Mouse (Mus musculus) heart, postnatal 10 days (tissue): Measurements from ENCODE around the gene Cdkl5. TPM values are rescaled to one million over a fixed set of nuclear protein-coding genes. Genes with fewer than 3 reads are reported as not detected.

ENCODE experiments used
- DNase-seq, 2 experiments: peaks; one replicate each; pipeline ENCODE4 v3.0.0; 2021
- intact Hi-C: fragments of 180-260 bp; cut with DNase I; formaldehyde crosslinking; loops from one replicate; pipeline ENCODE4 v1.15.1; 2025
- total RNA-seq, 2 experiments: library from RNA; stranded (reverse); gene quantifications; 2 replicates each; pipeline ENCODE4 v1.2.3; 2021

The Cdkl5 gene
- total RNA-seq: 1 to 10 TPM; 7.3 to 7.4 TPM

DNA sequence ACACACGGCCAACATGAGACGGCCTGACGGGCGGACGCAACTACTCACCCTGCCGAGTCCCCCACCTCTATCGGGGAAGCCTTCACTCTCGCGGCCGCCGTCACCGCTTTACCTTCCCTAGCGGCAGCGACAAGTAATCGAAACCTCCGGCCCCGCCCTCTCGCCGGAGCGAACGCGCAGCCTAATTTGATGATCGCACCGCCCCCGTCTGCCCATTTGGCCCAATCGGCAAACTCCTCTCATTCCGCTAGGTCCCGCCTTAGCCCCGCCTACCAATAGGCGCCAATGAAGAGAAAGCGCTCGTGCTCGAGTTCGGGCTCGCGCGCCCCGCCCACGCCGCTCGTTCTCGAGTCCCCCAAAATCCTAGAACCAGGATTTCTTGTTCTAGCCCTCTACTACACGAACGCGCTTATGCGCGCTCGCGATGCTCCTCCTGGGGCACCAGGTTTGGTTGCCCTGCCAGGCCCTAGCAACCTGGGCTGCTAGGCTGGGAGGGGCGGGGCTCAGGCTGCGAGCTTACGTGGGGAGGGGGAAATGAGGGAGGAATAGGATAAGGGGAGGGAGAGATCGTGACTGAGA, at the start of gene Cdkl5:
Gene Cdkl5 (minus strand): TSS at position 162 of the 579 bp plus-strand sequence.
- DNase-seq: peak; percentile 95 to 96
- intact Hi-C loops: loop anchor here (5.0 kb wide), 1 partner anchor 38 kb away; no protein-coding TSS in a partner anchor

DNA sequence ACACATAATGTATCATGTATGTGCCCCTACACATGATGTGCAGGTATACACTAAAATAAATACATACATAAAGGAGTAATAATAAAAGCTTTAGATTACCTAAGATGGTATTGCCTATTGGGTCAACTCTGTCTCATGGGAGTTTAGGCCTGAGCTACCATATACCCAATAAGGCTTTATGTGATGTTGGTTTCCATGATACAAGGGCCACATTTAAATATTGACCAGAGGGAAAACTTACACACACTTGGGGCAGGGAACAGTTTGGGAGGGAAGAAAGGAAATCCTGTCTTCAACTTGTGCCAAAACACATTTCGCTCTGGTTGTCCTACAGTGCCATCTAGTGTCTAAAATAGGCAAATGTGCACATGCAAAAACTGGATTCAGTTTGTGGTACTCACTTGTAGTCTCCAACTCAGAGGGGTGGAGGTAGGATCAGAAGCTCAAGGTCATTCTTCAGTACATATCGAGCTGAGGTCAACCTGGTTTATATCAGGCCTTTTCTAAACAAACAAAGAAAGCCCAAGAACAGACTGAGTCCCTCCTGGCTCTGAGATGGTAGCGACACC, 38.8 kb upstream of the Cdkl5 start:
- peak; percentile 44 to 64 for DNase-seq
- intact Hi-C loops: loop anchor here (1.0 to 10.0 kb wide), 7 partner anchors 36 to 1069 kb away; no protein-coding TSS in a partner anchor

DNA sequence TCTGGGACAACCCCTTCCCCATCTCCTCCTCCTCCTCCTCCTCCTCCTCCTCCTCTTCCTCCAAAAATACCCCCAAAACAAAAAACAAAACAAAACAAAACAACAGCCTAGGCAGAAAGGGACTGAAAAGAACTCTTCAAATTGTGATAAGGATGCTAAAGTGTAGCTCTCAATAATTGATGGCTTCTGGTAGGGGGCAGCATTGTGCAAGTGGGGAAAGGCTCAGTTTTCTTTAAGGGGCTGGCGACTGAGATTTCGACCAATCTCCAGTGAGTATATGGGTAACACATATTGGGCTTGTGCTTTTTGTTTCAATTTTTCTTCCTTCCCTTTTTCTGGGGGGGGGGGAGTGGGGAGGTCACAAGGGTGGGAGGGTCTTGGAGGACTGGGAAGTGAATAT, 37.9 kb upstream of the Cdkl5 start:
- DNase-seq: peak in 1 of 2 experiments; percentile 2
- intact Hi-C loops: loop anchor here (2.0 to 10.0 kb wide), 6 partner anchors 35 to 1068 kb away; no protein-coding TSS in a partner anchor

DNA sequence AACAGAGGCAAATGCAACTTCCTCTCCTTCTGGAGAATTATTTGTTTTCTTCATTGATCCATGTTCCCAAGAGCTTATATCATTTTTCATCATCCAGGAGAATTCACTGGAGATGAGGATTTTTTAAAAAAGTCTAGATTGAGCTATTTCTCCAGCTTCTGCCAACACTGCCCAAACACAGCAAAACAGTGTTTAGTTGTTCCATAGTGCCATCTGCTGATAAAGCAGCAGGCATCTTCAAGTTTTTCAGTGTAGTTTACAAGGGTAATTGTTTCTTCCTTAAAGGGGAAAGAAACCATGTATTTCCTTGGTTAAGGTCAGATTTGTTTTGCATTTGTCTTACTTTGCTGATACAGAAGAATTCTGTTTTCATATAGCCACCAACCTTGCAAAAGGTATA, 35.7 kb upstream of the Cdkl5 start:
- intact Hi-C loops: loop anchor here (5.0 to 10.0 kb wide), 4 partner anchors 33 to 1065 kb away; no protein-coding TSS in a partner anchor
- DNase-seq: no peak

- intact Hi-C loops: no loop called here
- no peak for DNase-seq
These were observed 30.0 kb upstream of the Cdkl5 start for GRCm38 (mm10) chrX:161024475-161024874.

DNA sequence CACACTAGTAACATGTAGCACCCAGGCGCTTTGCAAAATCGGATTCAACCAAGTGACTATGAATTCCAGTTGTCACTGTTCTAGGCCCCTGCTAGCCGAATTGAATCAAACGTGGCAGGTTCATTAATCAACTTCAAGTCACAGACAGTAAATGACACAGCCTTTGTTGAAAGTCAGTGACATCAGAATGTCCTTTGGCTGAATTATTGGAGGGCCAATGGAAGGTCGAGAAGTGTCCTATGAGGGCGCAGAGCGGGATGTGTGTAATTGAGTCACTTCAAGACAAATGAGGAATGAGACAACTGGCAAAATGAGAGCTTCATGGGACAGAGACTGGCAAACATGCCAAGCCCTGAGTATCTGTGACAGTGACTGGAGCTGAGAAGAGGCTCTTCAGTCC, 27.0 kb upstream of the Cdkl5 start:
- DNase-seq: no peak
- intact Hi-C loops: no loop called here

- no peak for DNase-seq
- intact Hi-C loops: no loop called here
These were observed 23.7 kb upstream of the Cdkl5 start for GRCm38 (mm10) chrX:161018179-161018578.

DNA sequence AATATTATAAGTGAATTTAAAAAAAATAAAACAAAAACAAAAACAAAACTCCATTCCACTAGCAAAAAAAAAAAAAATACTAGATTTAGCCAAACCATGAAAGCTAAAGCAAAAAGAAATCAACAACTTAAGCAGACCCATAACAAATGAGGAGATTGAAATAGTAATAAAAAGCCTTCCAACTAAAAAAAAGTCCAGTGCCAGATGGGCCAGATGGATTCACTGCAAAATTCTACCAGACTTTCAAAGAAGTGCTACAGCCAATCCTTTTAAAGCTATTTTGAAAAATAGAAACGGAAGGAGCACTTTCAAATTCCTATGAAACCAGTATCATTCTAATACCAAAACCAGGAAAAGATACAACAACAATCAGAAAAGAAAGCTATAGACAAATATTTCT, 11.8 kb upstream of the Cdkl5 start:
- DNase-seq: no peak
- intact Hi-C loops: no loop called here

DNA sequence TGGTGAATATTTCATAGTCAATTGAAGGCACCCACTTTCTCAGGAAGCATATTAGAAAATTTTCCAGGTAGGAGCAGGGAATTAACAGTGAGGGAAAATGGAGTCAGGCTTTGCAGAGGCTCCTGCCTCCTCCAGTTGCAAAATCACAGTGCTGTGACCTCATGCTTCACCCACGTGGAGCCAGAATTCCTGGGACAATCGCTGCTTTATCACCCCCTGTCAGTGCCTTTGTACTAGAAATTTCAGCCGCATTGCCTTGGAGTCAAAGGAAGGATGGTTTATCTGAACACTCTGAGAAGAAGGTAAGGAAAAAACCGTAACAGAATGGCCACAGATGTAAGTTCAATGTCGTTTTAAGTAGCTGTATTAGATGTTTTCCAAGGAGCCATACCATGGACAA, 1.5 kb upstream of the Cdkl5 start:
- DNase-seq: peak in 1 of 2 experiments; percentile 5
- intact Hi-C loops: loop anchor here (5.0 kb wide), 1 partner anchor 36 kb away; no protein-coding TSS in a partner anchor

GRCm38 (mm10) chrX:160995131-160995667, 695 bp upstream of the Cdkl5 start:
- DNase-seq: peak; percentile 46 to 51
- intact Hi-C loops: loop anchor here (5.0 kb wide), 1 partner anchor 37 kb away; no protein-coding TSS in a partner anchor

DNA sequence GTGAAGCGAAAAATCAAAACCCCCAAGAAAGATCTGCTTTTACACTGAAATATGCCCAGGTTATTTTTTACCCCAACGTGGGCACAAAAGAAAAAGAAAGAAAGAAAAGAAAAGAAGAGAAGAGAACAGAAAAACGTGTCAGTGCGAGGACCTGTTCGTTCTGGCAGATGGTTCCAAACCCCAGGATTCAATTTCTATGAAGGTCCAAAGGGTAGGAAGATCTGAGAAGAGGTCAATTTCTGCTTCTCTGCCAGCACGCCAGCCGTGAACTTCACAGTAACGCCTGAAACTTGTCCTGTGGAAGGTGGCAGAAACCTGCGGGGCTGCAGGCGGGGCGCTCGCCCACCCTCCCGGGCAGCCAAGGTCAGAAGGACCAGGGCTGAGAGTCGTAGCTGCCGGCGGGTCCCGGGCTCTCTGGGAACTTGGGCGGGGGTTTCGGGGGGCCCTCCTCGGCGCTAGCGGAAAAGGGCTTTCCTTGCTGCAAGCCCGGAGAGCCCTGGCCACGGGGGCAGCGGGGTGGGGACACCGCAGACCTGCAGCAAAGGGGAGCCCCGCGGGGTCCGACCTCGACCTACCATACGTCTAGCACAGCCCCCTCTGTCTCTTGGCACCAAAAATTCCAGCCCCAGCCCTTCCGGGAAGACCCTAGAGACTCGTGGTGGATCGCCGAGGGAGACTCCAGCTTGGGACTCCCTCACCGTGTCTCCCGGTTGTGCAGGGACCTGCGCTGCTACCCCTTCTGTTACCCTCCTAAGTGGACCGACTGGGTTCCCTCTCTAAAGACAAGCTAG, 560 bp downstream of the Cdkl5 start:
- intact Hi-C loops: no loop called here
- no peak for DNase-seq

DNA sequence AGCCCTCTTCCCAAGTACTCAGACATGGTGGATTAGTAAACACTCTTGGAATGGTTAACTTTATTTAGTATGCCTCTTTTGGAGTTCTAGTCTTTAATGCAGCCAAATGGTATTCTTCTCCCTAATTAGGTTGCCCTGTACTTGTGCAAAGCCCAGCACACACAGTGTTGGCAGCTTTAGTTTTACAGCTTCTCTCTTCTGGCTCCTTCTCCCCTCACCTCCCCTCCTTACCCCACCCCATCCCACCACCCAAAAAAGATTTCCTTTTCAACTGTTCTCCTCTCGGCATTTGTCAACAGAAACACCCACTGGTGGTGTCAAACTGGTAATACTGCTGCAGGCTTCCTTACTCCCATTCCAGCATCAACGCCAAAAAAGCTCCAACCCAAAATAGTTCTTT, 1.8 kb downstream of the Cdkl5 start:
- no peak for DNase-seq
- intact Hi-C loops: no loop called here

GRCm38 (mm10) chrX:160990276-160990675, 4.2 kb downstream of the Cdkl5 start:
- intact Hi-C loops: no loop called here
- no peak for DNase-seq

DNA sequence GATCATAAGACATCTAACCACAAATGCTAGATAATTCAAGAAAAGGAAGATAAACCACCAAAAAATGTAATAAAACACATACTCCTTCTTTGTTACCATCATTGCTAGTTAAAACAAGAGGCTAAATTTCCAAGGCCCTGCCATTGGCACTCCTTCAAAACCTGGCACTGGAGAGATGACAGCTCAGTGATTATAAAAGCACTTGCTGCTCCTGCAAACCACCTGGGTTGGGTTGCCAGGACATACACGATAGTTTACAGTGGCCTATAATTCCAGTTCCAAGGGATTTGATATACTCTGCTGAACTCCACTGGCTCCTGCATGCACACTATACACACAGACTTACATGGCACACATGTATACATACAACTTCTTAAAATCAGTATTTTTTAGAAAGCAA, 16.6 kb downstream of the Cdkl5 start:
- DNase-seq: peak; percentile 3 to 6

DNA sequence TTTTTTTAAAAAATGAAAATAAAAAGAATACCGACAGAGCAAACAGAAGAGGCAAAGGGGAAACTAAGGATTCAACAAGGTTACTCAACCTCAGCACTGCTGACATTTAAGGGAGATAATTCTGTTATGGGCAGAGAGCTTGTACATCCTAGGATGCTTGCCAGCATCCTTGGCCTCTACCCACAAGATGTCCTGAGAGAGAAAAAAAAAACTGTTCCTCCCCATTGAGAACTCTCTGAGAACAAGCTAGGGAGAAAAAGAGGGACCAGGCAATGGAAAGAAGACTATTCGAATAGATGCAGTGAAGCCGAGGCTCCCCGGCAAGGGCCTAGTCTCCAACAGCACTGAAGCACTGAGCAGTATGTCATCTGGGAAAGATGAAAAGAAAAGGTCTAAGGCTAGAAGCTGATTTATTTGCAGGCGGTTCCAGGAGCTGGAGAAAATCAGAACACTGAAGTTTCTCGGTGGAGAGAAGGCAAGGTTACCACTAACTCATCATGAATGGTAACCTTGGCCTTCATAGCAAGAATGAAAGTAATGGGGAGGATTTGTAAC, 22.4 kb downstream of the Cdkl5 start:
- intact Hi-C loops: no loop called here
- DNase-seq: no peak

More for the DNA sequence above, 16.6 kb downstream of the Cdkl5 start:
- intact Hi-C loops: no loop called here

DNA sequence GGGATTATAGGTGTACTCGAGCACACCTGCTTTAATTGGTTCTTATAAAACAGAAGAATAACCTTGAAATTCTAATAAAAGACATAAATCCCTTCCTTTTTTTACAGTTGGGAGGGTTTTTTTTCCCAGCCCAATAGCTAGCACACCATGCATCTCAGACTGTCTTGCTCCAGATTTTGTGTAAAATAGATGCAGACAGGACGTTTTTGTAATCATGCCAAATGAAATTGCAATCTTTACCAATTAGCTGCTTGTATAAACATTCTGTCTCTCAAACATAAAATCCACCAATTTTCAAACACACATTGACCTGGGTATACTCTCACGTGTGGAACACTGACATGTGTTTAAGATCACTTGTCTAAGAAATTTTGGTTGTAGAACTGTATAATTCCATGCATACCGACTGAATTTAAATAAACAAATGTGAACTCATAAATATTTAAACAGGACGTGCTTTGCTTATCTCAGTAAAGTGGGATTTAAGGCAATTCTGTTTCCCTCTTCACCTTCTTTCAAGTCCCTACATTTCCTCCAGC, 35.8 kb downstream of the Cdkl5 start:
- intact Hi-C loops: no loop called here
- no peak for DNase-seq

- intact Hi-C loops: no loop called here
- no peak for DNase-seq
These were observed 44.9 kb downstream of the Cdkl5 start for GRCm38 (mm10) chrX:160949583-160949982.

- no peak for DNase-seq
- intact Hi-C loops: no loop called here
These were observed 49.8 kb downstream of the Cdkl5 start for GRCm38 (mm10) chrX:160944722-160945121.

GRCm38 (mm10) chrX:160935541-160935940, 59.0 kb downstream of the Cdkl5 start:
- intact Hi-C loops: no loop called here
- peak; percentile 14 to 28 for DNase-seq

DNA sequence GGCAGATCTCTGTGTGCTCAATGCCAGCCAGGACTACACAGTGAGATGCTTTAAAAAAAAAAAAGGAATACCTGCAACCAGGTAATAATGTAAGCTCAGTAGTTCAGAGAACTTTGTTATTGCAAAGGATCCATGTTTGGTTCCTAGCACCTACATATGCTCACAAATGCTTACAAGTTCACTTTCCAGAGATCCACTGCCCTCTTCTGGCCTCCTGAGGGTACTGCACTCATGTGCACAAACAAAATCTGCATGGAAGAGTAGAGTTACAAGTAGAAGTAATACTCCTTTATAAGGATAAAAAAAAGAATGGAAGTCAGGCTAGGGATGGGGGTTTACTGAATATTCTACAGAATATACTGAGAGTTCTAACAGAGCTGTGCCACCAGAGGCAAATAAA, 63.8 kb downstream of the Cdkl5 start:
- DNase-seq: no peak
- intact Hi-C loops: loop anchor here (5.0 kb wide), 1 partner anchor 778 kb away; no protein-coding TSS in a partner anchor

- intact Hi-C loops: no loop called here
- no peak for DNase-seq
These were observed 65.6 kb downstream of the Cdkl5 start for GRCm38 (mm10) chrX:160928870-160929269.
